Mouse (Mus musculus) thymus, adult 2 months (tissue): ENCODE results near the gene Cpt2. TPM values are rescaled to one million over a fixed set of nuclear protein-coding genes. Genes with fewer than 3 reads are reported as not detected.

Source experiments
- DNase-seq: peaks from one replicate; pipeline ENCODE4 v3.0.0; 2021
- H3K27ac ChIP-seq: fragments of 200-500 bp; 2 replicates; pipeline ENCODE4 v1.5.1; 2012; ENCODE audit warnings: low read length, control low read depth; ENCODE audit not compliant: control insufficient read depth, insufficient read depth
- H3K27me3 ChIP-seq: fragments of 200-500 bp; 2 replicates; pipeline ENCODE4 v1.6.1; 2012; ENCODE audit warnings: mild to moderate bottlenecking, low read length, moderate library complexity, mixed read lengths; ENCODE audit not compliant: control insufficient read depth, insufficient read depth
- H3K36me3 ChIP-seq: fragments of 200-500 bp; 2 replicates; pipeline ENCODE4 v1.6.1; 2012; ENCODE audit warnings: mild to moderate bottlenecking, low read length, moderate library complexity; ENCODE audit not compliant: control insufficient read depth, insufficient read depth
- H3K4me1 ChIP-seq: fragments of 200-500 bp; replicated peaks from 2 replicates; pipeline ENCODE4 v1.6.1; 2012; ENCODE audit warnings: low read length; ENCODE audit not compliant: control insufficient read depth, insufficient read depth
- H3K4me3 ChIP-seq: fragments of 200-500 bp; 2 replicates; pipeline ENCODE4 v1.5.1; 2012; ENCODE audit warnings: mild to moderate bottlenecking, low read length, control low read depth, moderate library complexity; ENCODE audit not compliant: control insufficient read depth, insufficient read depth
- CTCF ChIP-seq: fragments of 200-500 bp; IDR thresholded peaks from 2 replicates; pipeline ENCODE4 v1.5.1; 2012; ENCODE audit warnings: mild to moderate bottlenecking, control low read depth, low read length, moderate library complexity, borderline replicate concordance; ENCODE audit not compliant: control insufficient read depth, poor library complexity, insufficient read depth; ENCODE audit errors: extremely low read depth
- POLR2A ChIP-seq: fragments of 200-500 bp; IDR thresholded peaks from 2 replicates; pipeline ENCODE4 v1.6.1; 2012; ENCODE audit warnings: mild to moderate bottlenecking, low read length, control low read depth, moderate library complexity; ENCODE audit not compliant: control insufficient read depth, poor library complexity, insufficient read depth; ENCODE audit errors: extremely low read depth
- WGBS: fragments of 180-500 bp; shearing (Covaris S2); methylation state at CpG from one replicate; pipeline ENCODE4 v1.1.7; 2018; 5-methylcytosine and 5-hydroxymethylcytosine counted together
- polyA plus RNA-seq: library from polyadenylated mRNA; depleted of rRNA; stranded (reverse); fragments of >200 nt; gene quantifications from 2 replicates; pipeline ENCODE4 v1.2.3, GENCODE M21; 2012

Cpt2 gene
- polyA plus RNA-seq, 1 experiment, result 46.6 TPM

- no peak overlapping the region for H3K4me3 ChIP-seq
- no peaks in the 10 kb centered on the region for H3K27me3 ChIP-seq
- no peaks in the 10 kb centered on the region for H3K4me1 ChIP-seq
- H3K36me3 ChIP-seq, result no peaks in the 10 kb centered on the region
- WGBS, result 92% methylated on average over 3 of the region's 3 CpGs
- no peak for TF ChIP-seq CTCF
- TF ChIP-seq POLR2A, result no peak
- DNase-seq, result no peak
- H3K27ac ChIP-seq, result no peak overlapping the region
Observed at GRCm38 (mm10) chr4:107900206-107900605, 23.2 kb downstream of the Cpt2 start.

GRCm38 (mm10) chr4:107899211-107899927, 24.0 kb downstream of the Cpt2 start:
- H3K4me1 ChIP-seq, result no peaks in the 10 kb centered on the region
- no peaks in the 10 kb centered on the region for H3K36me3 ChIP-seq
- TF ChIP-seq POLR2A (no peak), CTCF (no peak)
- WGBS, result 95% methylated on average over 5 of the region's 5 CpGs
- DNase-seq, result no peak
- no peak overlapping the region for H3K4me3 ChIP-seq
- no peak overlapping the region for H3K27ac ChIP-seq
- H3K27me3 ChIP-seq, result no peaks in the 10 kb centered on the region

GRCm38 (mm10) chr4:107892663-107893062, 30.7 kb downstream of the Cpt2 start:
- WGBS, result 92% methylated on average over 2 of the region's 2 CpGs
- Histone ChIP-seq H3K4me1 (peaks cover 7% of the 10 kb centered on the region; the same call in 1 of the 2 replicates), H3K36me3 (no peaks in the 10 kb centered on the region), H3K27me3 (no peaks in the 10 kb centered on the region), H3K27ac (no peak overlapping the region), H3K4me3 (no peak overlapping the region)
- DNase-seq, result no peak
- TF ChIP-seq CTCF, result no peak
- TF ChIP-seq POLR2A, result no peak

GRCm38 (mm10) chr4:107889731-107890432, 33.5 kb downstream of the Cpt2 start, which contains the start of gene 0610037L13Rik:
Gene 0610037L13Rik, plus strand, starts transcription at chr4:107889813.
- under 1% methylated on average over 48 of the region's 48 CpGs for WGBS
- Histone ChIP-seq H3K36me3 (peaks cover 16% of the 10 kb centered on the region), H3K4me1 (peaks cover 7% of the 10 kb centered on the region; the same call in 1 of the 2 replicates), H3K27ac (no peak within 1 kb of the TSS; the same call in 1 of the 2 replicates), H3K4me3 (peak within 1 kb of the TSS; percentile 60), H3K27me3 (no peaks in the 10 kb centered on the region)
- TF ChIP-seq POLR2A (peak; percentile 66; the same call in 1 of the 2 replicates), CTCF (0 out of 2 replicates have a peak, but pooled peaks have one; percentile 25)
- peak; percentile 92 for DNase-seq

GRCm38 (mm10) chr4:107889385-107889730, 34.1 kb downstream of the Cpt2 start:
- peaks cover 7% of the 10 kb centered on the region; the same call in 1 of the 2 replicates for H3K4me1 ChIP-seq
- 1% methylated on average over 12 of the region's 12 CpGs for WGBS
- H3K27ac ChIP-seq, result no peak overlapping the region; the same call in 1 of the 2 replicates
- H3K4me3 ChIP-seq, result peak overlapping the region; percentile 60
- no peaks in the 10 kb centered on the region for H3K27me3 ChIP-seq
- DNase-seq, result peak; percentile 15
- TF ChIP-seq POLR2A, result no peak
- no peak for TF ChIP-seq CTCF
- H3K36me3 ChIP-seq, result peaks cover 21% of the 10 kb centered on the region

DNA sequence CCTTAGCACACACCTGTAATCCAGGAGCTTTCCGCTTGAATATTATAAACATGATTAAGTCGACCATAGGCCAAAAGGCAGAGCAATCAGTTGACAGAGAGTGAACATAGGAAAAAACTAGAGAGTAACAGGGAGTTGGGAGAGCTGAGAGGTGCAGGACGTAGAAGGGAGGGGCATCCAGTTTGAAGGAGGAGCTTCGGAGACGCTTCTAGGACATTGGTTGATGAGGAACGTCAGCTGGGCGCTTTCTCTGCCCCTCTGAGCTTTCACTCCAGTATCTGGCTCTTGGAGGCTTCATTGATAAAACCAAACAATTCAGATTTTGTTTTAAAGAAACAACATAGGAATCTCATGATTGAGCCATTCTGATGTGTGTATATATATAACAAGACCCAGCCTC, 37.0 kb downstream of the Cpt2 start:
- Histone ChIP-seq H3K27me3 (no peaks in the 10 kb centered on the region), H3K27ac (no peak overlapping the region), H3K36me3 (peaks cover 44% of the 10 kb centered on the region), H3K4me1 (peaks cover 7% of the 10 kb centered on the region; the same call in 1 of the 2 replicates), H3K4me3 (no peak overlapping the region)
- TF ChIP-seq CTCF (no peak), POLR2A (no peak)
- WGBS, result 95% methylated on average over 7 of the region's 7 CpGs
- DNase-seq, result no peak

DNA sequence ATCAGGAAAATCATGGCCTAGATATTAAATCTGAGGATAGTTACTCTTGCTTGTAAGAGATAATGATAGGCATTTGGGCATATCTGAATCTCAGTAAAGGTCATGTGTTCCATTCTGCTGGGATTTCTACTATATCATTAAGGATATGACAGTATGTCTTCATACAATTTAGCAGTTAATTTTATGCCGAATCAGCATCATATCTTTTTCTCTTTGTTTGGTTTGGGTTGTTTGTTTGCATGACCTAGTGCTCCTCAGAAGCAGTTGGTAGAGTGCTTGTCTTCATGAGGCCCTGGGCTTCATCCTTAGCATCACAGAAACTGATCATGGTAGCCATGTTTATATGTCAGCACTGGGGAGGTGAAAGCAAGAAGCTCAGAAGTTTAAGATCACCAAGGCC, 41.8 kb downstream of the Cpt2 start:
- no peak for TF ChIP-seq POLR2A
- no peak for TF ChIP-seq CTCF
- H3K36me3 ChIP-seq, result peaks cover 44% of the 10 kb centered on the region
- no peak overlapping the region for H3K4me3 ChIP-seq
- H3K4me1 ChIP-seq, result no peaks in the 10 kb centered on the region
- H3K27ac ChIP-seq, result no peak overlapping the region
- 98% methylated on average over 1 of the region's 1 CpGs for WGBS
- DNase-seq, result no peak
- no peaks in the 10 kb centered on the region for H3K27me3 ChIP-seq
